Mouse (Mus musculus): ENCODE measurements around the gene Sh3bp5l. TPM values are rescaled to one million over a fixed set of nuclear protein-coding genes. Genes with fewer than 3 reads are reported as not detected.
"Not testable (repeated sequence)": the region's sequence is repeated elsewhere in the genome, so short reads cannot be mapped to it uniquely, and the experiment has no call there.

Sh3bp5l gene
- polyA plus RNA-seq, 1 experiment from 2014 or later = 47.7 TPM

GRCm38 (mm10) chr11:58303594-58303993 is 26.9 kb upstream of the Sh3bp5l start:
- ATAC-seq (ENCODE audit: low FRiP score) = no peak
- Histone ChIP-seq H3K4me2 (peak overlapping the region; percentile 69), H3K9ac (replicated peaks) (peak overlapping the region; percentile 40), H3K9me3 (replicated peaks) (no peaks in the 10 kb centered on the region), H3K4me3 (replicated peaks) (peak overlapping the region; percentile 29), H3K4me1 (peaks cover 34% of the 10 kb centered on the region), H3K27me3 (replicated peaks) (no peaks in the 10 kb centered on the region), H3K27ac (replicated peaks) (no peak overlapping the region), H3K36me3 (no peaks in the 10 kb centered on the region)
- 13% methylated on average over 7 of the region's 7 CpGs for WGBS

- H3K9ac ChIP-seq (replicated peaks); H3K27me3 ChIP-seq (replicated peaks); H3K36me3 ChIP-seq; H3K4me2 ChIP-seq; H3K27ac ChIP-seq (replicated peaks); ATAC-seq (ENCODE audit: low FRiP score); H3K9me3 ChIP-seq (replicated peaks); H3K4me3 ChIP-seq (replicated peaks): not testable (repeated sequence)
- peaks cover 34% of the 10 kb centered on the region for H3K4me1 ChIP-seq
- WGBS = 95% methylated on average over 8 of the region's 8 CpGs
These were observed 25.2 kb upstream of the Sh3bp5l start for GRCm38 (mm10) chr11:58305299-58305698.

GRCm38 (mm10) chr11:58306860-58307308 is 23.6 kb upstream of the Sh3bp5l start, which contains the start of gene Zfp692:
Zfp692 (plus strand) TSS chr11:58307069.
- Histone ChIP-seq H3K4me2 (peak within 1 kb of the TSS; percentile 93), H3K4me1 (peaks cover 25% of the 10 kb centered on the region), H3K27ac (replicated peaks) (peak within 1 kb of the TSS; percentile 82), H3K9ac (replicated peaks) (peak within 1 kb of the TSS; percentile 62), H3K27me3 (replicated peaks) (no peaks in the 10 kb centered on the region), H3K4me3 (replicated peaks) (peak within 1 kb of the TSS; percentile 54), H3K36me3 (0 out of 2 replicates have a peak, but pooled peaks cover 10% of the 10 kb centered on the region), H3K9me3 (replicated peaks) (no peaks in the 10 kb centered on the region)
- ATAC-seq (ENCODE audit: low FRiP score) = peak; percentile 84
- WGBS = under 1% methylated on average over 34 of the region's 34 CpGs

- Histone ChIP-seq H3K4me1 (peaks cover 25% of the 10 kb centered on the region), H3K27me3 (replicated peaks) (no peaks in the 10 kb centered on the region), H3K4me3 (replicated peaks) (peak overlapping the region; percentile 54), H3K27ac (replicated peaks) (peak overlapping the region; percentile 82), H3K4me2 (peak overlapping the region; percentile 93), H3K36me3 (0 out of 2 replicates have a peak, but pooled peaks cover 10% of the 10 kb centered on the region), H3K9me3 (replicated peaks) (no peaks in the 10 kb centered on the region), H3K9ac (replicated peaks) (peak overlapping the region; percentile 62)
- ATAC-seq (ENCODE audit: low FRiP score) = peak; percentile 64
- under 1% methylated on average over 42 of the region's 42 CpGs for WGBS
These were observed 23.0 kb upstream of the Sh3bp5l start for GRCm38 (mm10) chr11:58307411-58308080.

- WGBS = 95% methylated on average over 9 of the region's 9 CpGs
- Histone ChIP-seq H3K4me2 (no peak overlapping the region), H3K27ac (replicated peaks) (no peak overlapping the region), H3K27me3 (replicated peaks) (no peaks in the 10 kb centered on the region), H3K36me3 (0 out of 2 replicates have a peak, but pooled peaks cover 10% of the 10 kb centered on the region), H3K9ac (replicated peaks) (no peak overlapping the region), H3K9me3 (replicated peaks) (no peaks in the 10 kb centered on the region), H3K4me1 (peaks cover 22% of the 10 kb centered on the region), H3K4me3 (replicated peaks) (no peak overlapping the region)
- no peak for ATAC-seq (ENCODE audit: low FRiP score)
These were observed 21.9 kb upstream of the Sh3bp5l start for GRCm38 (mm10) chr11:58308661-58309060.

- 60% methylated on average over 6 of the region's 6 CpGs for WGBS
- Histone ChIP-seq H3K4me3 (replicated peaks) (no peak overlapping the region), H3K4me2 (no peak overlapping the region), H3K9ac (replicated peaks) (no peak overlapping the region), H3K9me3 (replicated peaks) (no peaks in the 10 kb centered on the region), H3K4me1 (0 out of 2 replicates have a peak, but pooled peaks cover 3% of the 10 kb centered on the region), H3K27me3 (replicated peaks) (no peaks in the 10 kb centered on the region), H3K27ac (replicated peaks) (no peak overlapping the region), H3K36me3 (peaks cover 58% of the 10 kb centered on the region)
- ATAC-seq (ENCODE audit: low FRiP score) = no peak
These were observed 16.5 kb upstream of the Sh3bp5l start for GRCm38 (mm10) chr11:58314069-58314468.

- Histone ChIP-seq H3K27me3 (replicated peaks) (no peaks in the 10 kb centered on the region), H3K4me1 (0 out of 2 replicates have a peak, but pooled peaks cover 3% of the 10 kb centered on the region), H3K4me2 (no peak overlapping the region), H3K9me3 (replicated peaks) (no peaks in the 10 kb centered on the region), H3K36me3 (peaks cover 57% of the 10 kb centered on the region), H3K9ac (replicated peaks) (no peak overlapping the region), H3K27ac (replicated peaks) (no peak overlapping the region), H3K4me3 (replicated peaks) (no peak overlapping the region)
- WGBS = 93% methylated on average over 5 of the region's 5 CpGs
- no peak for ATAC-seq (ENCODE audit: low FRiP score)
These were observed 14.9 kb upstream of the Sh3bp5l start for GRCm38 (mm10) chr11:58315536-58316168.

- 85% methylated on average over 17 of the region's 17 CpGs for WGBS
- Histone ChIP-seq H3K9ac (replicated peaks) (no peak overlapping the region), H3K9me3 (replicated peaks) (no peaks in the 10 kb centered on the region), H3K4me1 (peaks cover 3% of the 10 kb centered on the region; the same call in 1 of the 2 replicates), H3K27me3 (replicated peaks) (no peaks in the 10 kb centered on the region), H3K4me3 (replicated peaks) (no peak overlapping the region), H3K4me2 (no peak overlapping the region), H3K27ac (replicated peaks) (no peak overlapping the region), H3K36me3 (peaks cover 56% of the 10 kb centered on the region)
- ATAC-seq (ENCODE audit: low FRiP score) = no peak
These were observed 14.2 kb upstream of the Sh3bp5l start for GRCm38 (mm10) chr11:58316344-58316743.

- ATAC-seq (ENCODE audit: low FRiP score) = peak; percentile 37; the same call in 1 of the 2 replicates
- no peaks in the 10 kb centered on the region for H3K9me3 ChIP-seq (replicated peaks)
- H3K4me2 ChIP-seq = no peak overlapping the region
- H3K27me3 ChIP-seq (replicated peaks) = no peaks in the 10 kb centered on the region
- no peak overlapping the region for H3K4me3 ChIP-seq (replicated peaks)
- WGBS = 71% methylated on average over 28 of the region's 28 CpGs
- no peak overlapping the region for H3K9ac ChIP-seq (replicated peaks)
- H3K36me3 ChIP-seq = peaks cover 51% of the 10 kb centered on the region
- H3K4me1 ChIP-seq = peaks cover 8% of the 10 kb centered on the region
- H3K27ac ChIP-seq (replicated peaks) = no peak overlapping the region
These were observed 13.6 kb upstream of the Sh3bp5l start for GRCm38 (mm10) chr11:58316768-58317390.

GRCm38 (mm10) chr11:58322824-58323569 is 7.5 kb upstream of the Sh3bp5l start:
- peaks cover 20% of the 10 kb centered on the region for H3K4me1 ChIP-seq
- WGBS = under 1% methylated on average over 63 of the region's 63 CpGs
- H3K4me3 ChIP-seq (replicated peaks) = peak overlapping the region; percentile 88
- H3K27me3 ChIP-seq (replicated peaks) = no peaks in the 10 kb centered on the region
- H3K27ac ChIP-seq (replicated peaks) = peak overlapping the region; percentile 98
- ATAC-seq (ENCODE audit: low FRiP score) = peak; percentile 98
- peak overlapping the region; percentile 89 for H3K9ac ChIP-seq (replicated peaks)
- H3K9me3 ChIP-seq (replicated peaks) = no peaks in the 10 kb centered on the region
- H3K4me2 ChIP-seq = peak overlapping the region; percentile 78
- peaks cover 28% of the 10 kb centered on the region for H3K36me3 ChIP-seq
